18 mouse cellular contexts compared by ENCODE assay signal in the genomic region with DNA sequence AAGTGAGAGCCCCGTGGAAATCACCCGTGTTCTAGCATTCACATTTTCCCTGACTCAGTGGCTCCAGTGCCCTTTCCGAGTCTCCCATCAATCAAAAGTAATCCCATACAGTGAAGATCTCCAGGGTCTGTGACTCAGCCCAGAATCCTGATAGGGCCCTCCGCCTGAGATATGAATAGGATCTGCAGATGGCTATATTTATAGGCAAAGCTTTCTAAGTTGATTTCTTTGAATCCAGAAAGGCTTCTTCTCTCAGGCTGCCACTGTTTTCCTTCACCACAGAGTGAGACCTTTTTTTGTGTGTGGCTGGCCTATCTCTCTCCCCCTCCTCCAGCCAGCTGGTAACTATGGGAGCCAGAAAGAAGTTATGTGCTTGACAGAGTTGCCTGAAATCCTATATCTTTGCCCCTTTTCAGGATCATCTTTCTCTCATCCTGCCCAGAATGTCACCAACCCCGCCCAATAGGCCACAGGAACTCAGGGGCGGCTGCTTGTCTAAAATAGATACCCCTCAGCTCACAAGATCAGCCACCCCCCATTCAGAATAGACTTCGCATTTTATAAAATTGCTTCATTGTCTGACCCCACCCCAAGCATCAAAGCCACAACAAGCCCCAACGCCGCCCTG.
A peak's percentile ranks its signal among the peaks of the same experiment; 100 is the strongest.
DNase-seq lines count a peak whose midpoint lies in the region; ATAC-seq and TF ChIP-seq lines count a peak whose summit lies in the region.
"Had no signal": no experiment of that assay in that cellular context is flagged by ENCODE, and none has a peak within 500 bp of the region (broad histone marks: within the 10 kb centered on the region; RNA-seq: fewer than 3 reads in every experiment).

No protein-coding gene starts in this region.

- peak overlapping the region; percentile 76 for H3K27ac ChIP-seq in heart, embryonic 13.5 days (replicated peaks)
- no peak overlapping the region for H3K27ac ChIP-seq in heart, adult 2 months
- peak overlapping the region; percentile 0; the same call in 1 of the 2 replicates for H3K27ac ChIP-seq in left cerebral cortex, adult 2 months
- H3K27ac ChIP-seq: hindbrain, embryonic 15.5 days; layer of hippocampus, adult 2 months; liver, embryonic 14.5 days; macrophage; midbrain, embryonic 15.5 days had no signal

- DNase-seq in adrenal gland, adult 2 months = peak; percentile 49
- no peak for DNase-seq in adrenal gland, adult 8-10 months
- DNase-seq in heart, adult 2 months = no peak
- DNase-seq in left cerebral cortex, adult 2 months (ENCODE audit: extremely low spot score in 1 of 2, low spot score in 2 of 2) = no peak
- DNase-seq in left cerebral cortex, postnatal 4 days = no peak
- peak; percentile 51 for DNase-seq in brain, adult 2 months (ENCODE audit: low read depth, low spot score)
- DNase-seq in urinary bladder, postnatal 14 days (ENCODE audit: low spot score) = no peak
- DNase-seq: adrenal gland, postnatal 36 days; cerebellum, postnatal 10 days; right cerebral cortex, postnatal 14 days; thymus, postnatal 36 days had no signal

- no peak overlapping the region for H3K4me3 ChIP-seq in heart, embryonic 13.5 days
- no peak overlapping the region for H3K4me3 ChIP-seq in heart, adult 2 months
- H3K4me3 ChIP-seq in left cerebral cortex, adult 2 months = no peak overlapping the region
- H3K4me3 ChIP-seq: hindbrain, embryonic 15.5 days; layer of hippocampus, adult 2 months; midbrain, embryonic 15.5 days had no signal

- H3K4me1 ChIP-seq in heart, embryonic 13.5 days = peaks cover 45% of the 10 kb centered on the region
- peaks cover 3% of the 10 kb centered on the region for H3K4me1 ChIP-seq in heart, adult 2 months (ENCODE audit: control insufficient read depth, insufficient read depth, low read length)
- H3K4me1 ChIP-seq: midbrain, embryonic 15.5 days had no signal

- no peak for TF ChIP-seq CTCF in heart, adult 2 months (IDR thresholded peaks at IDR 0.05)
- TF ChIP-seq CTCF in left cerebral cortex, adult 2 months (IDR thresholded peaks at IDR 0.05) = no peak

- no peak for TF ChIP-seq EP300 in heart, adult 2 months (IDR thresholded peaks at IDR 0.05; ENCODE audit: insufficient read depth, low read depth, low read length)

- H3K9ac ChIP-seq in heart, embryonic 13.5 days = peak overlapping the region; percentile 44
- no peak overlapping the region for H3K9ac ChIP-seq in heart, adult 2 months (ENCODE audit: low read depth, low read length)
- H3K9ac ChIP-seq: hindbrain, embryonic 15.5 days; liver, embryonic 14.5 days; midbrain, embryonic 15.5 days had no signal

- no peak for ATAC-seq in heart, embryonic 13.5 days (ENCODE audit: extremely low read depth, insufficient number of reproducible peaks, low FRiP score, low TSS enrichment)
- ATAC-seq: midbrain, embryonic 15.5 days had no signal

- WGBS in heart, embryonic 13.5 days = 53% methylated on average over 9 of the region's 9 CpGs
- 72% methylated on average over 9 of the region's 9 CpGs for WGBS in heart, adult 2 months

- no peaks in the 10 kb centered on the region for H3K36me3 ChIP-seq in heart, embryonic 13.5 days
- H3K36me3 ChIP-seq in heart, adult 2 months (ENCODE audit: control insufficient read depth, insufficient read depth, low read length) = no peaks in the 10 kb centered on the region
- H3K36me3 ChIP-seq: hindbrain, embryonic 15.5 days; midbrain, embryonic 15.5 days had no signal

- H3K79me2 ChIP-seq in heart, adult 2 months (replicated peaks; ENCODE audit: control insufficient read depth, insufficient read depth, low read length) = no peaks in the 10 kb centered on the region

- no peaks in the 10 kb centered on the region for H3K9me3 ChIP-seq in heart, embryonic 13.5 days
- H3K9me3 ChIP-seq: hindbrain, embryonic 15.5 days; midbrain, embryonic 15.5 days had no signal

- TF ChIP-seq POLR2A in heart, adult 2 months (IDR thresholded peaks at IDR 0.05; ENCODE audit: insufficient read depth, low read depth, low read length) = no peak

- intact Hi-C loops in heart, adult 2 months (cut with DNase I) = no loop called here
- intact Hi-C loops in left cerebral cortex, adult 2 months (cut with DNase I) = no loop called here
- intact Hi-C loops in left cerebral cortex, postnatal 4 days (cut with DNase I) = no loop called here

- H3K4me2 ChIP-seq in heart, embryonic 13.5 days = no peak overlapping the region
- H3K4me2 ChIP-seq: hindbrain, embryonic 15.5 days; midbrain, embryonic 15.5 days had no signal

- no peaks in the 10 kb centered on the region for H3K27me3 ChIP-seq in heart, embryonic 13.5 days (replicated peaks)
- no peaks in the 10 kb centered on the region for H3K27me3 ChIP-seq in heart, adult 2 months (ENCODE audit: control insufficient read depth, insufficient read depth, low read length)
- H3K27me3 ChIP-seq: CH12.LX; hindbrain, embryonic 15.5 days; midbrain, embryonic 15.5 days had no signal

Comparison
In these comparisons a context has a peak if more than half of its experiments do, and no peak if none do; other contexts are left out.
1. DNase-seq: peak in adrenal gland, adult 2 months (single experiment) and brain, adult 2 months (single experiment); none in adrenal gland, adult 8-10 months (single experiment), heart, adult 2 months (0 of 2), left cerebral cortex, adult 2 months (0 of 2), left cerebral cortex, postnatal 4 days (single experiment) and urinary bladder, postnatal 14 days (single experiment).